Mouse (Mus musculus): Measurements from ENCODE around the gene Pithd1. TPM values are rescaled to one million over a fixed set of nuclear protein-coding genes. Genes with fewer than 3 reads are reported as not detected.

Pithd1 gene
- total and polyA plus RNA-seq, 3 experiments, result 62.8 to 77.7 TPM; not detected in 1

DNA sequence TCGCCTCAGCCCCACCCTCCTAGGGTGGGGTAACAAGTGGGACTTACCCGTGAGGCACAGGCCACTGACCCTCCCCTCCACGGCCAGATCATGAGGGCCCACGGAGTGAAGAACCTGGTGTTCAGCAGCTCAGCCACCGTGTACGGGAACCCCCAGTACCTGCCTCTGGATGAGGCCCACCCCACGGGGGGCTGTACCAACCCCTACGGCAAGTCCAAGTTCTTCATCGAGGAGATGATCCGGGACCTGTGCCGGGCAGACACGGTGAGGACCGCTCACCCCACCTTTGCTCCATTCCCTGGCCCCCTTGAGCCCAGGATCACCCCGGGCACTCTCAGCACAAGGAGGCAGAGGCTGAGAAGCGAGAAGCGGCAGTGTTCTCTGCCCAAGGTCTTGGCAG is 20.8 kb downstream of the Pithd1 start:
- no peaks in the 10 kb centered on the region for H3K9me3 ChIP-seq (replicated peaks; ENCODE audit: insufficient read depth, low read length)
- H3K27me3 ChIP-seq (ENCODE audit: control insufficient read depth in 1 of 2, insufficient read depth in 2 of 2, low read length in 2 of 2), result no peaks in the 10 kb centered on the region
- H3K36me3 ChIP-seq (ENCODE audit: control insufficient read depth in 1 of 2, insufficient read depth in 2 of 2, low read length in 2 of 2), result peaks cover 0 to 6% of the 10 kb centered on the region in 2 experiments; a peak in 3 of 4 replicates
- H3K4me1 ChIP-seq (ENCODE audit: control insufficient read depth in 1 of 2, insufficient read depth in 2 of 2, low read length in 2 of 2), result peaks cover 4 to 8% of the 10 kb centered on the region in 2 experiments; a peak in 3 of 4 replicates
- H3K27ac ChIP-seq (ENCODE audit: control insufficient read depth, low read depth, low read length), result no peak overlapping the region
- no peak for TF ChIP-seq SIN3A (IDR thresholded peaks at IDR 0.05; ENCODE audit: low read length)
- no peak for TF ChIP-seq ELF1 (IDR thresholded peaks at IDR 0.05; ENCODE audit: low read depth, low read length)
- peaks cover 11% of the 10 kb centered on the region for H3K79me2 ChIP-seq (ENCODE audit: control insufficient read depth, insufficient read depth, low read length, poor library complexity)
- H3K9ac ChIP-seq (ENCODE audit: control insufficient read depth, low read depth, low read length, poor library complexity, severe bottlenecking), result no peak overlapping the region
- DNase-seq (ENCODE audit: low read depth, low spot score), result no peak
- no peak overlapping the region for H3K4me3 ChIP-seq (ENCODE audit: control insufficient read depth in 1 of 2, insufficient read depth in 1 of 2, low read depth in 2 of 2, low read length in 2 of 2)

DNA sequence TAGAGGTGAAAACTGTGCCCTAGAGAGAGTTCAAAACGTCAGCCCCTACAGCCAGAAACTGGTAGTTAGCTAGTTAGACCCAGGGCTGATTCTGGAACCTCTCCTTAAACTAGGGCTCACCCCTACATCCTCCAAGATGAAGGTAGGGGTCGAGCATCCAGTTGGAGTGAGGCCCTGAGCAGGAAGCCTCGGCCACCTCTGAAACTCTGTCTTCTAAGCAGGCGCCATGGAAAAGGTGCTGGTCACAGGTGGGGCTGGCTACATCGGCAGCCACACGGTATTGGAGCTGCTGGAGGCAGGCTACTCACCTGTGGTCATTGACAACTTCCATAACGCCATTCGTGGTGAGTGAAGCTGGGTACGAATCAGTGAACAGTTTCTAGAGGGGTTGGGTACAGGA is 22.0 kb downstream of the Pithd1 start:
- H3K9ac ChIP-seq (ENCODE audit: control insufficient read depth, low read depth, low read length, poor library complexity, severe bottlenecking), result no peak overlapping the region
- TF ChIP-seq UBTF (IDR thresholded peaks at IDR 0.05; ENCODE audit: borderline replicate concordance, insufficient read depth, low read depth, low read length) (no peak), ETS1 (IDR thresholded peaks at IDR 0.05; ENCODE audit: low read depth, low read length) (no peak), POLR2AphosphoS5 (IDR thresholded peaks at IDR 0.05; ENCODE audit: borderline replicate concordance, low read depth, low read length) (no peak), GATA1 (IDR thresholded peaks at IDR 0.05; ENCODE audit: low read depth, low read length) (no peak), POLR2AphosphoS2 (IDR thresholded peaks at IDR 0.05; ENCODE audit: low read length) (no peak), MAX (IDR thresholded peaks at IDR 0.05; ENCODE audit: low read length) (no peak), KAT2A (conservative IDR thresholded peaks at IDR 0.05; ENCODE audit: low read depth, low read length) (no peak), ZKSCAN1 (IDR thresholded peaks at IDR 0.05; ENCODE audit: low read depth, low read length) (no peak), JUND (IDR thresholded peaks at IDR 0.05; ENCODE audit: low read depth, low read length) (no peak), E2F4 (IDR thresholded peaks at IDR 0.05; ENCODE audit: borderline replicate concordance, low read depth, low read length) (no peak), ELF1 (IDR thresholded peaks at IDR 0.05; ENCODE audit: low read depth, low read length) (no peak), CHD1 (IDR thresholded peaks at IDR 0.05; ENCODE audit: low read depth, low read length) (no peak), CHD2 (IDR thresholded peaks at IDR 0.05; ENCODE audit: low read length) (no peak), TAL1 (IDR thresholded peaks at IDR 0.05; ENCODE audit: low read length) (no peak), MXI1 (IDR thresholded peaks at IDR 0.05; ENCODE audit: low read depth, low read length) (no peak)

More for the DNA sequence above, 22.0 kb downstream of the Pithd1 start:
- Histone ChIP-seq H3K27me3 (ENCODE audit: control insufficient read depth in 1 of 2, insufficient read depth in 2 of 2, low read length in 2 of 2) (no peaks in the 10 kb centered on the region), H3K36me3 (ENCODE audit: control insufficient read depth in 1 of 2, insufficient read depth in 2 of 2, low read length in 2 of 2) (peaks cover 0 to 6% of the 10 kb centered on the region in 2 experiments; a peak in 3 of 4 replicates), H3K9me3 (replicated peaks; ENCODE audit: insufficient read depth, low read length) (no peaks in the 10 kb centered on the region), H3K27ac (ENCODE audit: control insufficient read depth, low read depth, low read length) (no peak overlapping the region), H3K4me1 (ENCODE audit: control insufficient read depth in 1 of 2, insufficient read depth in 2 of 2, low read length in 2 of 2) (peaks cover 4 to 7% of the 10 kb centered on the region in 2 experiments; a peak in 3 of 4 replicates), H3K79me2 (ENCODE audit: control insufficient read depth, insufficient read depth, low read length, poor library complexity) (peaks cover 7% of the 10 kb centered on the region; the same call in 1 of the 2 replicates), H3K4me3 (ENCODE audit: control insufficient read depth in 1 of 2, insufficient read depth in 1 of 2, low read depth in 2 of 2, low read length in 2 of 2) (no peak overlapping the region)
- DNase-seq (ENCODE audit: low read depth, low spot score), result no peak
